Mouse (Mus musculus): Measurements from ENCODE around the gene Cdip1. TPM values are rescaled to one million over a fixed set of nuclear protein-coding genes. Genes with fewer than 3 reads are reported as not detected.
"Not testable (repeated sequence)": the region's sequence is repeated elsewhere in the genome, so short reads cannot be mapped to it uniquely, and the experiment has no call there.

Gene Cdip1
- polyA plus RNA-seq, 1 experiment from 2014 or later: 50.3 TPM

GRCm38 (mm10) chr16:4765852-4766251 lies 24.2 kb downstream of the Cdip1 start:
- Histone ChIP-seq H3K4me2 (ENCODE audit: low read depth, low read length) (no peak overlapping the region), H3K9me3 (ENCODE audit: low read length) (no peaks in the 10 kb centered on the region), H3K27ac (ENCODE audit: low read depth) (peak overlapping the region; percentile 34; the same call in 1 of the 2 replicates), H3K36me3 (replicated peaks; ENCODE audit: insufficient read depth, low read length) (peaks cover 69% of the 10 kb centered on the region), H3K9ac (replicated peaks) (no peak overlapping the region), H3K4me1 (ENCODE audit: insufficient read depth) (no peaks in the 10 kb centered on the region), H3K27me3 (ENCODE audit: insufficient read depth, low read length) (no peaks in the 10 kb centered on the region), H3K4me3 (ENCODE audit: low read depth, low read length) (no peak overlapping the region)
- 69% methylated on average over 2 of the region's 2 CpGs for WGBS (ENCODE audit: insufficient replicate concordance)
- no peak for TF ChIP-seq EP300 (IDR thresholded peaks at IDR 0.05; ENCODE audit: low read depth)
- peak; percentile 24; the same call in 1 of the 2 replicates for TF ChIP-seq CTCF (IDR thresholded peaks at IDR 0.05; ENCODE audit: low read depth)
- ATAC-seq (peak; percentile 47), DNase-seq (no peak)

- peak; percentile 57 for ATAC-seq
- H3K36me3 ChIP-seq (replicated peaks; ENCODE audit: insufficient read depth, low read length): peaks cover 47% of the 10 kb centered on the region
These were observed 26.8 kb downstream of the Cdip1 start for GRCm38 (mm10) chr16:4763276-4763675.

GRCm38 (mm10) chr16:4762437-4762836 lies 27.7 kb downstream of the Cdip1 start:
- Histone ChIP-seq H3K36me3 (replicated peaks; ENCODE audit: insufficient read depth, low read length) (peaks cover 39% of the 10 kb centered on the region), H3K27ac (ENCODE audit: low read depth) (no peak overlapping the region), H3K4me1 (ENCODE audit: insufficient read depth) (0 out of 2 replicates have a peak, but pooled peaks cover 3% of the 10 kb centered on the region), H3K27me3 (ENCODE audit: insufficient read depth, low read length) (no peaks in the 10 kb centered on the region), H3K9me3 (ENCODE audit: low read length) (no peaks in the 10 kb centered on the region), H3K4me3 (ENCODE audit: low read depth, low read length) (no peak overlapping the region), H3K4me2 (ENCODE audit: low read depth, low read length) (no peak overlapping the region), H3K9ac (replicated peaks) (no peak overlapping the region)
- 94% methylated on average over 4 of the region's 4 CpGs for WGBS (ENCODE audit: insufficient replicate concordance)
- no peak for TF ChIP-seq CTCF (IDR thresholded peaks at IDR 0.05; ENCODE audit: low read depth)
- TF ChIP-seq EP300 (IDR thresholded peaks at IDR 0.05; ENCODE audit: low read depth): no peak
- DNase-seq (no peak), ATAC-seq (no peak)

More at GRCm38 (mm10) chr16:4763276-4763675, 26.8 kb downstream of the Cdip1 start:
- Histone ChIP-seq H3K27ac (ENCODE audit: low read depth) (no peak overlapping the region), H3K4me1 (ENCODE audit: insufficient read depth) (no peaks in the 10 kb centered on the region), H3K27me3 (ENCODE audit: insufficient read depth, low read length) (no peaks in the 10 kb centered on the region), H3K4me2 (ENCODE audit: low read depth, low read length) (no peak overlapping the region), H3K4me3 (ENCODE audit: low read depth, low read length) (no peak overlapping the region), H3K9me3 (ENCODE audit: low read length) (no peaks in the 10 kb centered on the region), H3K9ac (replicated peaks) (no peak overlapping the region)
- TF ChIP-seq CTCF (IDR thresholded peaks at IDR 0.05; ENCODE audit: low read depth): peak; percentile 74
- no peak for TF ChIP-seq EP300 (IDR thresholded peaks at IDR 0.05; ENCODE audit: low read depth)
- 34% methylated on average over 2 of the region's 2 CpGs for WGBS (ENCODE audit: insufficient replicate concordance)
- DNase-seq: no peak

- TF ChIP-seq CTCF (IDR thresholded peaks at IDR 0.05; ENCODE audit: low read depth): peak; percentile 27; the same call in 1 of the 2 replicates
- Histone ChIP-seq H3K9ac (replicated peaks) (peak overlapping the region; percentile 67), H3K4me2 (ENCODE audit: low read depth, low read length) (peak overlapping the region; percentile 52), H3K4me3 (ENCODE audit: low read depth, low read length) (peak overlapping the region; percentile 49), H3K27ac (ENCODE audit: low read depth) (peak overlapping the region; percentile 82)
- DNase-seq; H3K9me3 ChIP-seq (ENCODE audit: low read length); H3K4me1 ChIP-seq (ENCODE audit: insufficient read depth); H3K27me3 ChIP-seq (ENCODE audit: insufficient read depth, low read length); H3K36me3 ChIP-seq (replicated peaks; ENCODE audit: insufficient read depth, low read length): not testable (repeated sequence)
- ATAC-seq: peak; percentile 81
- WGBS (ENCODE audit: insufficient replicate concordance): 5% methylated on average over 20 of the region's 42 CpGs
These were observed 33.3 kb downstream of the Cdip1 start for GRCm38 (mm10) chr16:4756660-4757335.

- WGBS (ENCODE audit: insufficient replicate concordance): 59% methylated on average over 3 of the region's 3 CpGs
- no peak overlapping the region for H3K4me3 ChIP-seq (ENCODE audit: low read depth, low read length)
- no peaks in the 10 kb centered on the region for H3K27me3 ChIP-seq (ENCODE audit: insufficient read depth, low read length)
- peaks cover 9% of the 10 kb centered on the region; the same call in 1 of the 2 replicates for H3K4me1 ChIP-seq (ENCODE audit: insufficient read depth)
- DNase-seq: no peak
- no peaks in the 10 kb centered on the region for H3K9me3 ChIP-seq (ENCODE audit: low read length)
- no peak for TF ChIP-seq CTCF (IDR thresholded peaks at IDR 0.05; ENCODE audit: low read depth)
- no peak for TF ChIP-seq EP300 (IDR thresholded peaks at IDR 0.05; ENCODE audit: low read depth)
- no peak overlapping the region for H3K27ac ChIP-seq (ENCODE audit: low read depth)
- H3K36me3 ChIP-seq (replicated peaks; ENCODE audit: insufficient read depth, low read length): no peaks in the 10 kb centered on the region
- no peak for ATAC-seq
- no peak overlapping the region for H3K9ac ChIP-seq (replicated peaks)
- no peak overlapping the region for H3K4me2 ChIP-seq (ENCODE audit: low read depth, low read length)
These were observed 36.0 kb downstream of the Cdip1 start for GRCm38 (mm10) chr16:4754045-4754444.

- no peak for TF ChIP-seq EP300 (IDR thresholded peaks at IDR 0.05; ENCODE audit: low read depth)
- TF ChIP-seq CTCF (IDR thresholded peaks at IDR 0.05; ENCODE audit: low read depth): no peak
- WGBS (ENCODE audit: insufficient replicate concordance): 77% methylated on average over 3 of the region's 3 CpGs
- no peak overlapping the region for H3K9ac ChIP-seq (replicated peaks)
- no peaks in the 10 kb centered on the region for H3K9me3 ChIP-seq (ENCODE audit: low read length)
- no peak overlapping the region for H3K4me3 ChIP-seq (ENCODE audit: low read depth, low read length)
- ATAC-seq: no peak
- H3K27me3 ChIP-seq (ENCODE audit: insufficient read depth, low read length): no peaks in the 10 kb centered on the region
- peaks cover 6% of the 10 kb centered on the region; the same call in 1 of the 2 replicates for H3K4me1 ChIP-seq (ENCODE audit: insufficient read depth)
- no peak overlapping the region for H3K4me2 ChIP-seq (ENCODE audit: low read depth, low read length)
- H3K36me3 ChIP-seq (replicated peaks; ENCODE audit: insufficient read depth, low read length): no peaks in the 10 kb centered on the region
- H3K27ac ChIP-seq (ENCODE audit: low read depth): no peak overlapping the region
- DNase-seq: no peak
These were observed 37.9 kb downstream of the Cdip1 start for GRCm38 (mm10) chr16:4752155-4752554.
